10 mouse cellular contexts compared by ENCODE assay signal in genomic region chrX:7739336-7740081, GRCm38 (mm10). TPM values are rescaled to one million over a fixed set of nuclear protein-coding genes. Genes with fewer than 3 reads are reported as not detected.
DNase-seq lines count a peak whose midpoint lies in the region; ATAC-seq and TF ChIP-seq lines count a peak whose summit lies in the region.
"Had no signal": no experiment of that assay in that cellular context is flagged by ENCODE, and none has a peak within 500 bp of the region (broad histone marks: within the 10 kb centered on the region; RNA-seq: fewer than 3 reads in every experiment).

No protein-coding gene starts in this region.

- no peaks in the 10 kb centered on the region for H3K9me3 ChIP-seq in midbrain, postnatal 0 days (ENCODE audit: low read length)
- H3K9me3 ChIP-seq in midbrain, embryonic 13.5 days: no peaks in the 10 kb centered on the region

- 72% methylated on average over 14 of the region's 14 CpGs for WGBS in midbrain, postnatal 0 days
- 74% methylated on average over 14 of the region's 14 CpGs for WGBS in midbrain, embryonic 13.5 days
- 40% methylated on average over 14 of the region's 14 CpGs for WGBS in small intestine, adult 2 months

- no peak overlapping the region for H3K4me3 ChIP-seq in midbrain, postnatal 0 days (ENCODE audit: low read depth, low read length)
- no peak overlapping the region for H3K4me3 ChIP-seq in midbrain, embryonic 13.5 days (replicated peaks)
- peak overlapping the region; percentile 61 for H3K4me3 ChIP-seq in small intestine, adult 2 months (ENCODE audit: low read depth, low read length)

- TF ChIP-seq CTCF in midbrain, postnatal 0 days (IDR thresholded peaks at IDR 0.05): no peak
- TF ChIP-seq CTCF in small intestine, adult 2 months (IDR thresholded peaks at IDR 0.05; ENCODE audit: extremely low read depth, insufficient read length, insufficient replicate concordance, low read depth, low read length): no peak

- H3K9ac ChIP-seq in midbrain, postnatal 0 days (replicated peaks; ENCODE audit: low read length, poor library complexity, severe bottlenecking): no peak overlapping the region
- H3K9ac ChIP-seq in midbrain, embryonic 13.5 days (replicated peaks): no peak overlapping the region

- no peaks in the 10 kb centered on the region for H3K4me1 ChIP-seq in midbrain, postnatal 0 days (ENCODE audit: insufficient read depth, low read length)
- 0 out of 2 replicates have a peak, but pooled peaks cover 3% of the 10 kb centered on the region for H3K4me1 ChIP-seq in midbrain, embryonic 13.5 days (replicated peaks)
- H3K4me1 ChIP-seq in small intestine, adult 2 months (ENCODE audit: control insufficient read depth, insufficient read depth, insufficient read length, low read length): peaks cover 8% of the 10 kb centered on the region

- H3K36me3 ChIP-seq in midbrain, postnatal 0 days (ENCODE audit: insufficient read depth, low read length): no peaks in the 10 kb centered on the region; the same call in 1 of the 2 replicates
- peaks cover 32% of the 10 kb centered on the region for H3K36me3 ChIP-seq in midbrain, embryonic 13.5 days
- 0 out of 2 replicates have a peak, but pooled peaks cover 3% of the 10 kb centered on the region for H3K36me3 ChIP-seq in small intestine, adult 2 months (ENCODE audit: control insufficient read depth, insufficient read depth, low read length)

- H3K4me2 ChIP-seq in midbrain, postnatal 0 days (ENCODE audit: low read depth, low read length, poor library complexity, severe bottlenecking): no peak overlapping the region
- H3K4me2 ChIP-seq in midbrain, embryonic 13.5 days (replicated peaks): no peak overlapping the region

- TF ChIP-seq POLR2A in small intestine, adult 2 months (IDR thresholded peaks at IDR 0.05; ENCODE audit: low read depth, low read length): no peak

- H3K27me3 ChIP-seq in midbrain, postnatal 0 days (ENCODE audit: insufficient read depth, low read length): no peaks in the 10 kb centered on the region
- H3K27me3 ChIP-seq in midbrain, embryonic 13.5 days: no peaks in the 10 kb centered on the region
- no peaks in the 10 kb centered on the region for H3K27me3 ChIP-seq in small intestine, adult 2 months (ENCODE audit: control insufficient read depth, insufficient read depth, low read length)

- H3K27ac ChIP-seq in midbrain, postnatal 0 days (ENCODE audit: low read depth, low read length): no peak overlapping the region
- no peak overlapping the region for H3K27ac ChIP-seq in midbrain, embryonic 13.5 days
- peak overlapping the region; percentile 96 for H3K27ac ChIP-seq in small intestine, adult 2 months (ENCODE audit: insufficient read depth, low read depth, low read length)

- DNase-seq in midbrain, postnatal 0 days (ENCODE audit: low spot score): peak; percentile 39
- DNase-seq in cerebellum, postnatal 14 days: peak; percentile 82 to 90
- peak; percentile 84 for DNase-seq in kidney, postnatal 10 days
- no peak for DNase-seq in urinary bladder, postnatal 25 days (ENCODE audit: low spot score)
- no peak for DNase-seq in thymus, postnatal 4 days

- ATAC-seq in midbrain, postnatal 0 days (ENCODE audit: low FRiP score): no peak
- no peak for ATAC-seq in midbrain, embryonic 13.5 days
- ATAC-seq in granulocyte monocyte progenitor cell, adult 5-6 weeks (replicated peaks; ENCODE audit: poor library complexity, severe bottlenecking): no peak

RNA-seq across cellular contexts. Expression of gene Ccdc120, which starts 11.2 kb away (rescaled TPM):
- 272 and 352 TPM in 2 replicates for total RNA-seq in midbrain, postnatal 0 days (2014; rRNA removed)
- polyA plus RNA-seq in midbrain, postnatal 0 days (2015; fragmentation: Nextera tagmentation; extraction: Ambion mirVana): 64.9 and 71.6 TPM in 2 replicates
- polyA plus RNA-seq in midbrain, embryonic 13.5 days (2015; fragmentation: Nextera tagmentation; extraction: Ambion mirVana): 46.0 and 51.0 TPM in 2 replicates
- polyA plus RNA-seq in small intestine, adult 2 months (2012; rRNA removed): 16.3 and 65.1 TPM in 2 replicates
- total RNA-seq in granulocyte monocyte progenitor cell, adult 5-6 weeks (2014; fragmentation: Nextera tagmentation): not detected in 2 replicates
- 0.04 and 0.21 TPM in 2 replicates for total RNA-seq in granulocyte monocyte progenitor cell, adult 5-6 weeks (2017)

RNA-seq across cellular contexts. Expression of gene Praf2, which starts 11.3 kb away (rescaled TPM):
- 110 and 134 TPM in 2 replicates for total RNA-seq in midbrain, postnatal 0 days (2014; rRNA removed)
- 136 and 146 TPM in 2 replicates for polyA plus RNA-seq in midbrain, postnatal 0 days (2015; fragmentation: Nextera tagmentation; extraction: Ambion mirVana)
- polyA plus RNA-seq in midbrain, embryonic 13.5 days (2015; fragmentation: Nextera tagmentation; extraction: Ambion mirVana): 110 and 111 TPM in 2 replicates
- 36.5 and 46.2 TPM in 2 replicates for polyA plus RNA-seq in small intestine, adult 2 months (2012; rRNA removed)
- 4.3 and 16.1 TPM in 2 replicates for total RNA-seq in granulocyte monocyte progenitor cell, adult 5-6 weeks (2014; fragmentation: Nextera tagmentation)
- 2.8 and 6.2 TPM in 2 replicates for total RNA-seq in granulocyte monocyte progenitor cell, adult 5-6 weeks (2017)

RNA-seq across cellular contexts. Expression of gene Gm45208, which starts 17.5 kb away (rescaled TPM):
- 0.71 TPM in 1 of 2 replicates, not detected in the other for total RNA-seq in midbrain, postnatal 0 days (2014; rRNA removed)
- polyA plus RNA-seq in midbrain, postnatal 0 days (2015; fragmentation: Nextera tagmentation; extraction: Ambion mirVana): not detected in 2 replicates
- not detected in 2 replicates for polyA plus RNA-seq in midbrain, embryonic 13.5 days (2015; fragmentation: Nextera tagmentation; extraction: Ambion mirVana)
- polyA plus RNA-seq in small intestine, adult 2 months (2012; rRNA removed): 0.10 and 0.25 TPM in 2 replicates
- total RNA-seq in granulocyte monocyte progenitor cell, adult 5-6 weeks (2014; fragmentation: Nextera tagmentation): not detected in 2 replicates
- total RNA-seq in granulocyte monocyte progenitor cell, adult 5-6 weeks (2017): not detected in 2 replicates
- total RNA-seq: hematopoietic stem cell, adult 5-6 weeks; MEL had no signal

RNA-seq across cellular contexts. Expression of gene Tfe3, which starts 22.9 kb away (rescaled TPM):
- total RNA-seq in midbrain, postnatal 0 days (2014; rRNA removed): 21.0 and 22.3 TPM in 2 replicates
- 20.0 and 21.0 TPM in 2 replicates for polyA plus RNA-seq in midbrain, postnatal 0 days (2015; fragmentation: Nextera tagmentation; extraction: Ambion mirVana)
- polyA plus RNA-seq in midbrain, embryonic 13.5 days (2015; fragmentation: Nextera tagmentation; extraction: Ambion mirVana): 25.3 and 30.4 TPM in 2 replicates
- polyA plus RNA-seq in small intestine, adult 2 months (2012; rRNA removed): 19.5 and 23.0 TPM in 2 replicates
- total RNA-seq in granulocyte monocyte progenitor cell, adult 5-6 weeks (2014; fragmentation: Nextera tagmentation): 17.4 and 27.8 TPM in 2 replicates
- total RNA-seq in granulocyte monocyte progenitor cell, adult 5-6 weeks (2017): 5.7 and 7.2 TPM in 2 replicates

RNA-seq across cellular contexts. Expression of gene Wdr45, which starts 25.4 kb away (rescaled TPM):
- total RNA-seq in midbrain, postnatal 0 days (2014; rRNA removed): 34.6 and 42.0 TPM in 2 replicates
- 27.2 and 30.5 TPM in 2 replicates for polyA plus RNA-seq in midbrain, postnatal 0 days (2015; fragmentation: Nextera tagmentation; extraction: Ambion mirVana)
- polyA plus RNA-seq in midbrain, embryonic 13.5 days (2015; fragmentation: Nextera tagmentation; extraction: Ambion mirVana): 31.8 and 34.9 TPM in 2 replicates
- 14.9 and 33.6 TPM in 2 replicates for polyA plus RNA-seq in small intestine, adult 2 months (2012; rRNA removed)
- total RNA-seq in granulocyte monocyte progenitor cell, adult 5-6 weeks (2014; fragmentation: Nextera tagmentation): 24.1 and 31.2 TPM in 2 replicates
- 22.5 and 27.6 TPM in 2 replicates for total RNA-seq in granulocyte monocyte progenitor cell, adult 5-6 weeks (2017)

Comparison
In these comparisons a context has a peak if more than half of its experiments do, and no peak if none do; other contexts are left out.
1. DNase-seq: peak in midbrain, postnatal 0 days (single experiment), cerebellum, postnatal 14 days (2 of 2) and kidney, postnatal 10 days (single experiment); none in urinary bladder, postnatal 25 days (single experiment) and thymus, postnatal 4 days (single experiment).